Mouse (Mus musculus) monocyte, adult 2 months (primary cell): Measurements from ENCODE around the gene Slx.
"Not testable (repeated sequence)": the region's sequence is repeated elsewhere in the genome, so short reads cannot be mapped to it uniquely, and the experiment has no call there.

Experiments used
- DNase-seq, 2 experiments: peaks; one replicate each; pipeline ENCODE4 v3.0.0; 2022; ENCODE audit warnings: low spot score in 2 of 2, low read depth in 1 of 2

Gene Slx

DNA sequence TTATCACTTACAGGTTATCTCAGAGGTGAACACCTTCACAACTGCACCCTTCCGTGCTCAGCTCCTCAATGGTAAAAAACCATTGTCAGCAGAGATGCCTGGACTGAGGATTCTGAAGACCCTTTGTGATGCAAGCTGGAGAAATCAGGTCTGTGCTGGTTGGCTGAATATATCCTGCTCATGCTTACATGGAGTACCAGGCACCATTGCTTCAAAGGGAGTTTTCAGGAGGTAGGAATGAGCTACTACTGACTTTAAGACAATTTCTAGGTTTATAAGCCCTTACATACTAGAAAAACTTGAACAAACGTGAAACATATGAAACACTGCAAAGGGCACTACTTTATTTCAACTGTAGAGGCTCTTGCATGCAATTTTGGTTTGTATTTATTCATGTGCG lies at the start of gene Slx:
TSS of gene Slx (minus strand) at position 101 of the 400 bp plus-strand sequence.
- DNase-seq = not testable (repeated sequence)
